Mouse (Mus musculus): ENCODE results near the gene Atp6v1fnb.
A peak's percentile ranks its signal among the peaks of the same experiment; 100 is the strongest.

Atp6v1fnb gene

DNA sequence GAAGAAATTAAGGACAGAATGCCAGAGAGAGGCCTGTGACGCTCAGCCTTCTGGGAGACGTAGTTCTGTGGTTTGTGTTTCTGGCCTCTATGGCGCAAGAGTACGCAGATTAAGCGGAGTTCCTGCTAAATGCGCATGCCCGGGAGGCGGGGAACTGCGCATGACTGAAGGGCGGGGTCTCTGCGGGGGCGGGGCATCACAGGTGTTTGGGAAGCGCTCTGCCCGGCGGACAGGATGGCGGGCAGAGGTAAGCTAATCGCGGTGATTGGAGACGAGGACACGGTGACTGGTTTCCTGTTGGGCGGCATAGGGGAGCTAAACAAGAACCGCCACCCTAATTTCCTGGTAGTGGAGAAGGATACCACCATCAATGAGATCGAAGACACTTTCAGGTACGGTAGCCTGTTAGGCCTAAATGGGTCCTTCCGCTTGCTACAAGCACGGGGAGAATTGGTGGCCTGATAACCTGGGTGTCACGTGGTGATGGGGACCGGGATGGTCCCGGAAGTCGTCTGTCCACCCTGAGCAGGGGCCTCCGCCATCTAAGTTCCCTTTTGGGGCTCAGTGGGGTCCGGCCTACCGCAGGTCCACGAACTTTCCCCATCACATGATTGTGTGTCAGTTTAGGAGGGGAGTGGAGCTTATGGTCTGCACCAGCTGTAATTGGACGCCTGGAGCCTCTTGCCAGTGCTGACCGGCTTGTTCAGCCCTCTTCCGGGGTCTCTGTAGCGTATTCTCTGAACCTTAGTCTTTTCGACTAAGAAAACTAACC, 3.5 kb upstream of the Atp6v1fnb start, which contains the start of gene Atp6v1f:
Gene Atp6v1f, plus strand, starts transcription at position 136 of the 772 bp plus-strand sequence.
- DNase-seq (ENCODE audit: inconsistent ontology term) = peak; percentile 97

DNA sequence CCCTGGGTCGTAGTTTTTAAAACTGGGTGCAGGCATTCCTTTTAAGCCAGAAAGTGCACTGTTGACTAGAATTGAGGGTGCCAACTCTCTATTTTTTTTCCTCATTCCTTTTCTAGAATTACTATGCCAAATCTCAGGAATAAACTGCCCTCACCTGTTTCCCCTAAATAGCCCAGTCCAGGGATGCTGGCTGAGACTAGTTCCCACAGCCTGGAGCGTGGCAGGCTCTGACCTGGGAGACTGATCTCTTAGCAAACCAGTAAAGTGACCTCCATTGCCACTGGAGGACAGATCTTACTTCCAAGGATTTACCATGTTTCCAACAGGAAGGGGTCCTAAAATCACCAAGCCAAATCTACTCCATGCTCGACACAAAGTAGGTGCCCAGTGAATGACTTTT, 2.4 kb upstream of the Atp6v1fnb start:
- no peak for DNase-seq (ENCODE audit: inconsistent ontology term)

DNA sequence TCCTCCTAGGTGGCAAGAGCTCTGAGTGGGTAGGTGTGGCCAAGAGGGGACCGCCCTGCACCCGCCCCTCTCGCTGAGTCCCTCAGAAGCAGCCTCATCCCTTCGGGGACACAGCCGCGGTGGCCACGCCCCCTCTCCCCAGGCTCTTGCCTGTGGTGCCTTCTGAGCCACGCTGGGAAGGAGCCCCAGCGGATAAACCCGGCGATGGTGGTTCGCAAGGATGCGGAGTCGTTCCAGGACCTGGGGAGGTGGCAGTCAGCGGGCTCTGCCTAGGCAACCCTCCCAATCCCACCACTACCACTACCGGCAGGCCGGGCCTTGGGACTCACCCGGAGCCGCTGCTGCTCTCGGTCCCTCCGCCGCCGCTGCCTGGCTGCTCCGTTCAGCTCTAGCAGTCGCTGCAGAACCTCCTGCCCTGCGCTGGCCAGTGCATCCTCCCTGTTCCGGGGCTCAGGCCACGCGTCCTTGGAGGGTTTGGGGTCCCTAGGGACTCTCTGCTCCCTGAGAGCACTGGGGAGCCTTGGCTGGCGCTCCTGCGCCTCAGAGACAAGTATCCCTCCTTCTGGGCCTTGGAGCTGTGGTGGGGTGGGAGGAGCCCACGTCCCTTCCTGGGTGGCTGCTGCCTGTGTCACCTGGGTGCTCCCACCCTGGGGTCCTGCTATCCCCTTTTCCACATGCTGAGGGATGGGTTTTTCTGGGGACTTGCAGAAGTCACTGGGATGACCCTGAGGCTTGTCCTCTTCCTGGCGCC, 2.9 kb downstream of the Atp6v1fnb start:
- peak; percentile 96 for DNase-seq (ENCODE audit: inconsistent ontology term)

- no peak for DNase-seq (ENCODE audit: inconsistent ontology term)
Observed at GRCm38 (mm10) chr6:29474736-29475135, 3.5 kb downstream of the Atp6v1fnb start.

DNA sequence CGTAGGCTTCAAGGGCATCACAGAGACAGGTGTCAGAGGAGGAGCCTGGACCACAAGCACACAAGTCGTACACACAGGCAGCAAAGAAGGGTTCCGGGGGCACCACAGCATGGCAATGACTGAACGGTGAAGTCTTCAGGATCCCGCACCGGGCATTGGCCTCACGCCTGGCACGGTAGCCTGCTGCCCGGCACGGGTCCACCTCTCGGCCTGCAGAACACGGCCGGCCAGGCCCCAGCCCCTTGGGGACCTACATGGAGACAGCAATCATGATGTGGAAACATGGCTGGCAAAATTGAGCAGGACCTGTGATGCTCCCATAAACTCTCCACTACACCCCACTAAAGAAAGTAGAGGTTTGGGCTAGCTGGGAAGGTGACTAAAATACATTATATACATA, 11.5 kb downstream of the Atp6v1fnb start:
- DNase-seq (ENCODE audit: inconsistent ontology term) = no peak

- DNase-seq (ENCODE audit: inconsistent ontology term) = peak; percentile 70
Observed at GRCm38 (mm10) chr6:29484716-29485559, 13.7 kb downstream of the Atp6v1fnb start.

DNA sequence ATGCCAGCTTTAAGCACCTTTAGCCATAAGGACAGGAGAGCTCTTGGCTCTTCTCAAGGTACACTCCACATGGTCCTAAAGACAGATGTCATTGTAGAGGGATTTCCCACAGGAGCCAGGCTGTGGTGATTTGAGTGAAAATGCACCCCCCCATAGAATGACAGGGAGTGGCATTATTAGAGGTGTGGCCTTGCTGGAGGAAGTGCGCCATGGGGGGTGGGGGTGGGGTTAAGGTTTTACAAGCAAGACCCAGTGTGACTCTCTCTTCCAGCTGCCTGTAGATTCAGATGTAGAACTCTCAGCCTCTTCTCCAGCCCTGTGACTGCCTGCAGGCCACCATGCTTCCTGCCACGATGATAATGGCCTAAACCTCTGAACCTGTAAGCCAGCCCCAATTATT, 14.7 kb downstream of the Atp6v1fnb start:
- DNase-seq (ENCODE audit: inconsistent ontology term) = no peak

- no peak for DNase-seq (ENCODE audit: inconsistent ontology term)
Observed at GRCm38 (mm10) chr6:29494101-29494500, 22.9 kb downstream of the Atp6v1fnb start.

- no peak for DNase-seq (ENCODE audit: inconsistent ontology term)
Observed at GRCm38 (mm10) chr6:29496270-29496669, 25.0 kb downstream of the Atp6v1fnb start.

DNA sequence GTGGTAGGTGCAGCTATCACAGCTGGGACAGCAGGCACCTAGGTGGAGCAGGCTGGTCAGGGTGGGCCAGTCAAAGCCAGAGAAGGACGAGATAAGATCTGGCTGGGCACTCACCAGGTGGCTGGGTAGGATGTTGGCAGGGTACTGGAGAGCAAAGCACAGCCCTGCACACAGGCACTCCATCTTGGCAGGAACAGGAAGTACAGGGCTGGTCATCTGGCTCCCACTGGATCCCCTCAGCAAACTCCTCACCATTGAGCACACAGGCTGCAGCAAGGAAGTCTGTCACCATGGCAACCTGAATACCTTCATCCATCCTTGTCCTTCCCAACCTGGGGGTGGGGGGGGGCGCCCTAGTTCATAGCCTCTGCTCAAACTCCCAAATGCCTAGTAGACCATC, 26.6 kb downstream of the Atp6v1fnb start:
- no peak for DNase-seq (ENCODE audit: inconsistent ontology term)

GRCm38 (mm10) chr6:29500177-29500576, 28.9 kb downstream of the Atp6v1fnb start:
- DNase-seq (ENCODE audit: inconsistent ontology term) = no peak

GRCm38 (mm10) chr6:29500810-29501209, 29.6 kb downstream of the Atp6v1fnb start:
- DNase-seq (ENCODE audit: inconsistent ontology term) = no peak

DNA sequence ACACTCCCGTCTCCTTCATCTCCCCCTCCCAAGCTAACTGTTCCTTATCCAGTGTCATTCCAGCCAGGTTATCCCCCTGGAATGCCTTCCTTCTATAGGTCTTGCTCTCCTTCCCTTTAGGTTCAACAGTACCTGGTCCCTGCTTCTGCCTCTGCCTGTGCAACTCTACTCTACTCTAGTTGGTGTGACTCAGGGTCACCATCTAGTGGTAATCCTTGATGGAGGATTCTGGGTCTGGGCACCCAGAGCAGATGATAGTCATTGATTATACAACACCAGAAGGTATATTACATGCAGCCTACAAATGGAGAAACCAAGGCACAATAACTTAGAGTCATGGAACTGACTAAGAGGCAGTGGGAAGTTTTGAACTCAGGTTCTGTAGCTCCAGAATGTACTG, 30.4 kb downstream of the Atp6v1fnb start:
- no peak for DNase-seq (ENCODE audit: inconsistent ontology term)

- no peak for DNase-seq (ENCODE audit: inconsistent ontology term)
Observed at GRCm38 (mm10) chr6:29505493-29505892, 34.3 kb downstream of the Atp6v1fnb start.

GRCm38 (mm10) chr6:29506834-29507233, 35.6 kb downstream of the Atp6v1fnb start:
- no peak for DNase-seq (ENCODE audit: inconsistent ontology term)

DNA sequence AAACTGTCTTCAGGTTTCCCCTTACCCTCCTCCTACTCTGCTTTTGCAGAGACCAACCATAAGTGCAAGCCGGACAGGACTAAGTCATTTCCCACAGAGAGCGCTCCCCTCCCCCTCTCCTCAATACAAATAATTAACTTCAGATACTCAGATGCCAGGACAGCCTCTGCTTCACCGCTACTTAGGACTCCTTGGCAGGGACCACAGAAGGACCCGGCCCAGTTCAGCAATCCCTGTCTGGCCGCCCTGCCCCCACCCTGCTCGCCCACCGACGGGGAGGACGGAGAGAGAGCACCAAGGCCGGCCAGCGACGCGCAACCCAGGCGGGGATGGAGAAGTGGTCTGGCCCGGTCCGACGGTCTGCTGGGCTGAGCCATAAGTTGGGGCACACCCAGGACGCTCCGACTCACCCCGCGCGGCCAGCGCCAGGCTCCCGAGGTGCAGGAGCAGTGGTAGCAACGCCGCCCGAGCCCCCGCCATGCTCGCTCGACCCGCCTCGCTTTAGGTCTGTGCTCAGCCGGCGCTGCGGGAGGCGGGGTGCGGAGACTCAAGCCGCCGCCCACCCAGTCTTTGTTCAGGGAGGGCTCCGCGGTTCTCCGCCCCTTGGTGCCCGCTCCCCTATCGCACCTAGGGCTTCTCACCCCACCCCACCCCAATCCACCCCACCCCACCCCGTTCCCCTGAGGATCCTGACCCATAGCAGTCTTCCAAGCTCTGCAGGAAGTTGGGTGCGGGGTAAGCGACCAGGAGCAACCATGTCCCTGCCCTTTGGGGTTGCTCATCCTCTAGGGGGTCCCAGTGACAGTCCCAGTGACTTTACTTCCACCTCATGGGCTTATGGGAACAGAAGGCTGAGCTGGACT, 36.4 kb downstream of the Atp6v1fnb start, which contains the start of gene Kcp:
Gene Kcp, minus strand, starts transcription at position 506 of the 863 bp plus-strand sequence.
- DNase-seq (ENCODE audit: inconsistent ontology term) = peak; percentile 28

GRCm38 (mm10) chr6:29509086-29509485, 37.8 kb downstream of the Atp6v1fnb start:
- DNase-seq (ENCODE audit: inconsistent ontology term) = no peak

GRCm38 (mm10) chr6:29513284-29513683, 42.0 kb downstream of the Atp6v1fnb start:
- DNase-seq (ENCODE audit: inconsistent ontology term) = peak; percentile 24

- peak; percentile 61 for DNase-seq (ENCODE audit: inconsistent ontology term)
Observed at GRCm38 (mm10) chr6:29517139-29517538, 45.9 kb downstream of the Atp6v1fnb start.

GRCm38 (mm10) chr6:29522626-29523300, 51.5 kb downstream of the Atp6v1fnb start:
- DNase-seq (ENCODE audit: inconsistent ontology term) = no peak
